Mouse (Mus musculus): ENCODE data around the gene Frmd4b.

GRCm38 (mm10) chr6:97509434-97509833, 107.9 kb downstream of the Frmd4b start:
- TF ChIP-seq CTCF (IDR thresholded peaks at IDR 0.05), result no peak
- no peak for TF ChIP-seq EP300 (IDR thresholded peaks at IDR 0.05)

Measured in lung, postnatal 0 days (tissue).